In the genomic region with DNA sequence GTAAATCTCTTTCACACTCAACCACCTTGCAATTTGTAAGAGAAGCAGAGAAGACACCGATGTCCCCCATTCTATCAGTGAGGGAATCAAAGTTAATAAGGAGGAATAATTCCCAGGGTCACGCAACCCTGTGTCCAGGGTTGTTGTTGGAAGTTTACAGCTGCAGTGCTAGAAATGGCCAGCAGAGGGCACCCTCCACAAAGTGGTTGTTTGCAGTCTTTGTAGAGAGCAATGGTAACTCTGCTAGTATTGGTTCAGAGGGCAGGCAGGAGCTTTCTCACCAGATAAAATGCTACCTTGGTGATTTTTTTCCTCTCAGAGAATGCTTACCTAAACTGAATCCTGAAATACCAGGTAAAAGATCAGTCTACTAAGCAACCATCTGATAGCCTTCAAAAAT, we compare ENCODE assay signal across 8 mouse cellular contexts. TPM values are rescaled to one million over a fixed set of nuclear protein-coding genes. Genes with fewer than 3 reads are reported as not detected.
DNase-seq lines count a peak whose midpoint lies in the region; TF ChIP-seq lines count a peak whose summit lies in the region.

No protein-coding gene starts in this region.

- WGBS in bone marrow, adult 2 months: 30% methylated on average over 2 of the region's 2 CpGs

- H3K27me3 ChIP-seq in ES-Bruce4 (ENCODE audit: control insufficient read depth, insufficient read depth, low read length, poor library complexity, severe bottlenecking): no peaks in the 10 kb centered on the region

- peak; percentile 92 for DNase-seq in heart, postnatal 4 days
- peak; percentile 76 to 98 for DNase-seq in layer of hippocampus, postnatal 25 days (ENCODE audit: extremely low spot score in 1 of 2, low spot score in 1 of 2)
- peak; percentile 80 for DNase-seq in mesoderm, embryonic 11.5 days (ENCODE audit: low read depth, low spot score)
- DNase-seq in right cerebral cortex, postnatal 14 days: peak; percentile 80
- DNase-seq in urinary bladder, postnatal 36 days (ENCODE audit: low spot score in 2 of 2): peak; percentile 86

- peaks cover 9% of the 10 kb centered on the region for H3K4me1 ChIP-seq in ES-Bruce4 (ENCODE audit: control insufficient read depth, insufficient read depth, low read length)
- no peaks in the 10 kb centered on the region for H3K4me1 ChIP-seq in bone marrow, adult 2 months (ENCODE audit: control insufficient read depth, insufficient read depth, low read length)
- peaks cover 8% of the 10 kb centered on the region for H3K4me1 ChIP-seq in embryonic fibroblast, embryonic 13.5 days (ENCODE audit: control insufficient read depth, insufficient read depth, low read length)

- H3K27ac ChIP-seq in ES-Bruce4 (ENCODE audit: insufficient read depth, low read length): no peak overlapping the region
- no peak overlapping the region for H3K27ac ChIP-seq in bone marrow, adult 2 months (ENCODE audit: control insufficient read depth, insufficient read depth, low read depth, low read length, poor library complexity)
- no peak overlapping the region for H3K27ac ChIP-seq in embryonic fibroblast, embryonic 13.5 days (ENCODE audit: insufficient read depth, low read length)

- no peak overlapping the region for H3K4me3 ChIP-seq in ES-Bruce4 (ENCODE audit: low read depth, low read length)
- H3K4me3 ChIP-seq in bone marrow, adult 2 months (replicated peaks; ENCODE audit: control insufficient read depth, low read depth, low read length): no peak overlapping the region
- no peak overlapping the region for H3K4me3 ChIP-seq in embryonic fibroblast, embryonic 13.5 days (ENCODE audit: insufficient read depth, low read length)

- H3K9me3 ChIP-seq in ES-Bruce4 (replicated peaks; ENCODE audit: control insufficient read depth, insufficient read depth, low read length, poor library complexity, severe bottlenecking): no peaks in the 10 kb centered on the region

- H3K36me3 ChIP-seq in ES-Bruce4 (ENCODE audit: control insufficient read depth, insufficient read depth, low read length, poor library complexity, severe bottlenecking): no peaks in the 10 kb centered on the region

- H3K9ac ChIP-seq in ES-Bruce4 (ENCODE audit: low read depth, poor library complexity, severe bottlenecking): no peak overlapping the region

- TF ChIP-seq CTCF in ES-Bruce4 (IDR thresholded peaks at IDR 0.05; ENCODE audit: low read depth, low read length): peak; percentile 75
- peak; percentile 86 for TF ChIP-seq CTCF in bone marrow, adult 2 months (IDR thresholded peaks at IDR 0.05; ENCODE audit: control insufficient read depth, insufficient read depth, low read length)
- peak; percentile 60 for TF ChIP-seq CTCF in embryonic fibroblast, embryonic 13.5 days (IDR thresholded peaks at IDR 0.05; ENCODE audit: borderline replicate concordance, insufficient read depth, low read length)

- TF ChIP-seq POLR2A in ES-Bruce4 (IDR thresholded peaks at IDR 0.05; ENCODE audit: insufficient read depth, low read length): no peak
- no peak for TF ChIP-seq POLR2A in bone marrow, adult 2 months (IDR thresholded peaks at IDR 0.05; ENCODE audit: borderline replicate concordance, control insufficient read depth, low read depth, low read length)
- TF ChIP-seq POLR2A in embryonic fibroblast, embryonic 13.5 days (IDR thresholded peaks at IDR 0.05; ENCODE audit: low read depth, low read length): no peak

- TF ChIP-seq EP300 in ES-Bruce4 (IDR thresholded peaks at IDR 0.05; ENCODE audit: insufficient read depth, low read depth, low read length): no peak

RNA-seq across cellular contexts. Expression of gene Bcar3, which starts 18.1 kb away (rescaled TPM):
- 26.3 and 26.4 TPM in 2 replicates for polyA plus RNA-seq in ES-Bruce4 (2011; ENCODE audit: insufficient read depth, insufficient read length, low read depth, missing spikeins)
- 1.1 and 2.2 TPM in 2 replicates for polyA plus RNA-seq in bone marrow, adult 2 months (2011; ENCODE audit: insufficient read depth, insufficient read length, low replicate concordance, missing spikeins)
- 4.2 and 5.1 TPM in 2 replicates for polyA plus RNA-seq in embryonic fibroblast, embryonic 13.5 days (2011; ENCODE audit: insufficient read length, low read depth, missing spikeins)
- total RNA-seq in heart, postnatal 4 days (2021): 1 to 10 TPM; 8.8 to 9.5 TPM
- total RNA-seq in layer of hippocampus, postnatal 25 days (2021): 1 to 10 TPM; 8.4 to 9.3 TPM

RNA-seq across cellular contexts. Expression of gene Dnttip2, which starts 37.9 kb away (rescaled TPM):
- 123 and 132 TPM in 2 replicates for polyA plus RNA-seq in ES-Bruce4 (2011; ENCODE audit: insufficient read depth, insufficient read length, low read depth, missing spikeins)
- polyA plus RNA-seq in bone marrow, adult 2 months (2011; ENCODE audit: insufficient read depth, insufficient read length, low replicate concordance, missing spikeins): 11.8 and 33.5 TPM in 2 replicates
- polyA plus RNA-seq in embryonic fibroblast, embryonic 13.5 days (2011; ENCODE audit: insufficient read length, low read depth, missing spikeins): 79.8 and 82.5 TPM in 2 replicates
- 10 to 100 TPM; 28.9 to 30.8 TPM for total RNA-seq in heart, postnatal 4 days (2021)
- 10 to 100 TPM; 30.8 to 35.0 TPM for total RNA-seq in layer of hippocampus, postnatal 25 days (2021)
